Mouse (Mus musculus) cerebellum, postnatal 10 days (tissue): ENCODE data around the gene Cnpy1.

Experiments
- DNase-seq, 2 experiments: peaks; one replicate each; pipeline ENCODE4 v3.0.0; 2021; ENCODE audit warnings: mixed read lengths in 2 of 2

Gene Cnpy1

DNA sequence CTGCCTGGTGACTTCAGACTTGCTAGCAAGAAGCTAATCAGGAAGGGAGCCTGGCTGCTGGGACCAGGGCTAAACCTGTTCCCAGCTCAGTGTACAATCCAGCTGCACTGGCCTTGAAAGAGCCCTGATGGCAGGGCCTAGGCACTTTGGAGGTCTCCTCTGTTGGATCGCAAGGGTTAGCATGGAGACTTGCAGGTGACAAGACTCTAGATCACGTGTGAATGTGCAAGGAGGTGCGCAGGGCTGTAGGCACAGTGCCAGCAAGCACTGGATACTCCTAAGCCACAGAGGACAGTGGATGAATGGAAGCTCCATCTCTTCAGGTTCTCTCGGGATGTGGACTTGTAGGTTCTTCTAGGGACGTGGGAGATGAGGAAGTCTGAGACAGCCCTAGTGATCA is 6.7 kb downstream of the Cnpy1 start:
- peak in 1 of 2 experiments; percentile 40 for DNase-seq

DNA sequence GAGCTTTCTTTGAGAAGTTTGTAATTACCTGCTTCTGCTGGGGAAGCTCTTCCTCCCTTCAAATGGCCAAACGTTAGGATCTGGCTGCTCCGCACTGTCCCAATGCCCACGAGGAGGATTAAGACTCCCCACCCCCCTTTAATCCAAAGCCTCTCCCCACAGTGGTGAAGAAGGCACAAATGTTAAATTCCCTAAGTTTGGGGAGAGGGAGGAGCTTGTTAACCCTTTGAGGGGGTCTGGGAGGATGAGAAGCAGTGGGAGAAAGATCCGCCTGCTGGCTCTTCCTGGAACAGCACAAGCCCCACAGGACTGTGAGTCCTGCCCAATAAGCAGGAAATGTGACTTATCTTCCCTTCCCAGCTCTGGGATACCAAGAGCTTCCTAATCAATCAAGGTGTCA is 7.5 kb downstream of the Cnpy1 start:
- peak; percentile 80 to 84 for DNase-seq

DNA sequence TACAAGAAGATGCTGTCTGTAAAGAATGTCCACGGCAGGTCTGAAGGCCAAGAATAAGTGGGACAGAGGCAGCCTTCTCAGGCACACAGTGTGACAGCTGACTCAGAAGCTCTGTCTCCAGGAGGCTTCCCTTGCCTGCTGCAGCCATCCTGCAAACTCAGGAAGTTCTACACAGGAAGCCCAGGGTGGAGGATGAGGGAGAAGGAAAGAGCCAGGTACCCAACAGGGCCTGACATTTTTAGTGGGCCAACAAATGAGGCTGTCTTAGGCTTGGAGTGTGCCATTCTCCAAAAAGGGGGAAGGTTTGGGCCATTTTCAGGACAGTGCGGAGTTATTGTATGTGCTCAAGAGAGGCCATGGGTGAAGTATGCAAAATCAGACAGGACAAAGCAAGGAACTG is 7.9 kb downstream of the Cnpy1 start:
- DNase-seq: peak; percentile 78 to 79

DNA sequence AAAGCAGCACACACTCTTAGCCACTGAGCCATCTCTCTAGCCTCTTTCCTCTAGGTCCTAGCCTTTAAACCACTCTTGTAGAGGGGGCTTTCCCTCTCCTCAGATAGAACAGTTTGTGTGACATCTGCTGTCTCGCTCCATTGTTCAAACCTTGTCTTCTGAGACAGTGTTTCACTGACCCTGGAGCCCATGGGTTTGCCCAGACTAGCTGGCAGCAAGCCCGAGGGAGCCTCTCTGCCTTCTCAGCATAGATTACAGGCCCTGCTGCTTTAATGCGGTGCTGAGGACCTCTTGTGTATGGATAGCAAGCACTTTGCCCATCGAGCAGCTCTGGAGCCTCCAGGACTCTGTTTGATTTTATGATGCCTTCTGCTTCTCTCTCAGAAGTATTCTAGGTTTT is 8.6 kb downstream of the Cnpy1 start:
- peak; percentile 98 for DNase-seq

DNA sequence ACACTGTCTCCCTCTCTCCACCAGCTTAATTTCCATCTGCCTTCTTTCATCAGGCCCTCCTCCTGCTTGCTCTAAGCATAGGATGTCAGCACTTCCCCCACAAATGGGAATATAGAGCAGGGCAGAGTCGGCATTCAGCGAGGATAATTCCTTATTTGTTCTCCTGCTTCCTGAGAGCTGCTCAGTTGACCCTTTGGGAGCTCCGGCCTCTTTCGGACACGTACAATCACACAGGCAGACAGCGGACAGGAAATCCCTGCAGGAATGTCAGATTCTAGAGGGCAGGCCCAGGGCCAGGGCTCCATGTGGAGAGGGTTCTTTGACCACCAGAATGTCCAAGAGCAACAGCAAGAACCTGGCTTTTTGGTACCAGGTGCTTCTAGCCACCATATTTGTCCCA is 9.5 kb downstream of the Cnpy1 start:
- peak; percentile 52 to 53 for DNase-seq

DNA sequence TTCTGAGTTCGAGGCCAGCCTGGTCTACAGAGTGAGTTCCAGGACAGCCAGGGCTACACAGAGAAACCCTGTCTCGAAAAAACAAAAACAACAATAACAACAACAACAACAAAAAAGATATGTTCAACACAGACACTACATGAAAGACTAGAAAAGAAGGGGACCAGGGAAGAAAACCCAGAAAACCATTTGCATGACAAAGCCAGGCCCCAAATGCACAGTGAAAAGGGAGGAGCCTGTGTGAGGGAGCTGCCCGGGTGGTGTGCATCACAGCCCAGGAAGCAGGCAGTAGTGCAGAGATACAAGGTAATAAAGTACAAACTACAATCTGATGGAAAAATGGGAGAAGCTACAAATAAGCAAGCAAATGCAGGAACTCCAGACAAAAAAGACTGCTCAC is 13.5 kb downstream of the Cnpy1 start:
- DNase-seq: no peak

DNA sequence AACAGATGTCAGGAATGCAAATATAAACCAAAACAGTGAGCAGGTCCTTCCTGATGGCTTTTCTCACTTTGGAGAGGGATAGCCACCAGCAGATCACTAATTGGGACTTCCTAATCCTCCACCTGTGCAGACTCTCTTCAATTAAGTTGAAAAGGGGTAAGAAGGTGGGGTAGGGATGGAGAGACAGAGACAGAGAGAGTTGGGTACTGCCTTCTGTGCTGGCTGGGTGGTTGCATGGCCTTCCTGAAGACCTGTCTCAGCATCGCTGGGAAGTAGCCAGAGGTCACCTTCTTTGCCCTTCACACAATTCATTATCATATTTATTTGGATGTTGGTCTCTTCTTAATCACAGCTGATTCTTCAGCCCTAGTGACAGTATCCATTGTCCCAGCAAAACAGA is 26.0 kb downstream of the Cnpy1 start:
- DNase-seq: no peak

DNA sequence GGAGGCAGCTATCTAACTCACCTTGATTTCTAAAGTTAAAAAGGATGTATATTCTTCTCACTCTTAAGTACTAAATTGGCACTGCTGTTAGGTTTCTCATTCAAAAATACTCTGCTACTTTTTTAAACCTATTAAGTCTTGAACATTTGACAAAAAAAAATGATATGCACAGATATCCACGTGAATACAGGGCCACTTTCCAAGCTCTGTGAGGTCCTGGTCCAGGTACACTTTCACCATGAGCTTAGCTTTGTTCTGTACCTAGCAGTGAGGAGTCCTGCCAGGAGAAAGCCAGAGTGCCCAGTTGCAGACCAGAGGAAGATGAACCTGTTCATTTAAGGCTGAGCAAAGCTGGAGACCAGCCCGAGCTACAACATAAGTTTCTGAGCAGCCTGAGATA is 32.2 kb downstream of the Cnpy1 start:
- no peak for DNase-seq

DNA sequence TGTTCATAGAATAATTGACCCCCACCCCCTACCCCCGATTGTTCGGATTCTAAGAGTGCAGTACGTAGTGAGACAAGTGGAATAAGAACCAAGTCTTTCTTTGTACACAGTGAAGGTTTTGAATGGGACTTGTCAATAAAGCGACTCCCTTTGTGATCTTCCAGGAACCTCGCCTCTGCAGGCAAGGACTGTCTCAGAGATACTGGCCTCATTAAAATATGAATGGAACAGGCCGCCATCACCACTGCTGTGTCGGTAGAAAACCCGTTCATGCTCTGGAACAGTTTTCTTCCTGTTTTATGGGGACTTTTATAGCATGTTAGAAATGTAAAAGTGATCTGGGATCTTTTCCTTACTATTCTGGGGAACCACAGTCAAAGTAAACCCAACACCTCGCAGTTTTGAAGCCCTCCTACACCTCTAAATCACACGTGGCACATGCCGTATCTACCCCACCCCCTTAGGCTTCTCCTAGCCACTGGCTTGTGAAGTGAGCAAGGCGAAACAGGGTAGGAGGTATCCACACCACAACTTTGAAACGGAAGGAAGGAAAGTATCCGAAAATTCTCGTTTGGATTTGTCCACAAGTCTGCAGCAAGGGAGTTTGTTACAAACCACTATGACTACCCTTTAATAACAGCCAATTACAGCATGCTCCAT is 33.8 kb downstream of the Cnpy1 start:
- peak in 1 of 2 experiments; percentile 48 for DNase-seq

DNA sequence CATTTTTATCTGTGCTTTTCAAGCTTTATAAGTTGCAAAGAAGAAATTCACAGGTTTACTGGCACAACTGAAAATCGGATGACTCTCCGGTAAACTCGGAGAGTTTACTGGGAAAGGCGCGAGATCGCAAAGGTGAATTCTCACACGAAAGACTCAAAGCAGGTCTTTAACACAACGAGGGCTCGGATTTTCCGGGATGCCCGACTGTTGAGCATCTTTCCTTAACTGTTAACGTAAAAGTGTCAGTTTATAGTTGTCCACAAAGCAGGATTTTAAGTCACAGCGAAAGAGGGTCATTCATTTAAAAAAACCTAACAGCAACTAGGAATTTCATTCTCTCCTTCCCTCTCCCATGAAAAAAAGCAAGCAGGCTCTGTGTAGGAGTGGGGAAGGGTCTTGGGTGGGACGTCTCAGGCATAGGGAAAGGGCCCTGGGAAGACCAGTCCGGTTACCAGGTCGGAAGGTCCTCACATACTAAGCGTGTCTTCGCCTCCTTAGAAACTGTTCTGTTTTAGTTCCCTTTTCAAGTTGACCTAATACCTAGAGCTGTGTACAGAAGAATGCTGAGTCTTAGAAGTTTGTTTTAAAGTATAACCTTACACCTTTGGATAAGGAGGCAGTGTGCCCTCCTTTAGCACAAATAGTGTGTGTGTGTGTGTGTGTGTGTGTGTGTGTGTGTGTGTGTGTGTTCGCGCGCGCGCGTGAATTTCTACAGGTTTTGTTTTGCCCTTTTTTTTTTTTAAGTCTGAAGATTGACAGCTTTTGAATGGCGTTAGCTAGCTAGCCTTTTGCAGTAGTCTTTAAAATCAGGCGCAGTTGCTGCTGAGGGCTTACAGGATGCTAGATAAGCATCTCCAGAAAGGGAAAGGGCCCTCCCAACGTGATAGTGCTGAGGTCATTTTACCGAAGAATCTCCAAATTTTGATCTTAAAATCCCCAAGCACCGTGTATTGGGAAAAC is 34.7 kb downstream of the Cnpy1 start:
- peak; percentile 50 to 59 for DNase-seq

DNA sequence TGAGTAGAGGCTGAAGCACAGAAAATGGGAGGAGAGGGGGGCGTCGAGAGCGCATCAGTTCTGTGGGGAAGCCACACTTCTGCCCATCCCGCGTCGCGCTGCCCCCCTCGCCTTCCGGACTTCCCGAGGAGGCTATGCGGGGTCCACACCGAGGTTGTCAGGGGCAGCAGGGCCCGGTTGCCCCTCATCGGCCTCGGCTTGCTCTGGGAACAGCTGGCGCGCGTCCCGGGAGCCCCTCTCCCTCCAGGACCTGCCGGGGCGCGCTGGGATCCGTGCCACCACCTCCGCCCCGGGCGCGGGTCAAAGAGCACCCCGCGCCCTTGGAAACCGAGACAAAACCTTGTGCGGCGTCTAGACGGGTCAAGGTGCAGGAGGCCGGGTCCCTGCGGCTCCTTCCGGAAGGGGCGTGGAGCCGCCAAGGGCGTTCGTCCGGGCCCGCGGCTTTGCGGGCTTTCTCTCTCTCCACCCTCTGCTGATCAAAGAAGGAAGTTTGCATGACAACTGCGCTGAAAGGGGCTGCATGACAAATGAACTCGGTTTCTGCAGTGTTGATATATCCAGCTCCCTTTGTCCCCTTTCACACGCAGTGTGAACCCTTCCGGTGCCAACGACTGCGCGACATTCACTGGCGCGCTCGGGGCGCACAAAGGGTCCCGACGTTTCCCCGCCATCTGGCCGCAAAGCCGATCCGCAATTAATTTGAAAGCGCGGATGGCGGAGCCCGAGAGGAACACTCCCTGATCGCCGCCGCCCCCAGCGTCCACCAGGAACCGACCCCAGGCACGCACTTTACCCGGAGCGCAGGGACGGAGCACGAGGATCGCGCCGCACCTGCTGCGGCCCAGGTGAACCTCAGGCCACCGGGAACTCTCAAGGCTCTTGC is 35.8 kb downstream of the Cnpy1 start:
- DNase-seq: peak; percentile 88 to 91

DNA sequence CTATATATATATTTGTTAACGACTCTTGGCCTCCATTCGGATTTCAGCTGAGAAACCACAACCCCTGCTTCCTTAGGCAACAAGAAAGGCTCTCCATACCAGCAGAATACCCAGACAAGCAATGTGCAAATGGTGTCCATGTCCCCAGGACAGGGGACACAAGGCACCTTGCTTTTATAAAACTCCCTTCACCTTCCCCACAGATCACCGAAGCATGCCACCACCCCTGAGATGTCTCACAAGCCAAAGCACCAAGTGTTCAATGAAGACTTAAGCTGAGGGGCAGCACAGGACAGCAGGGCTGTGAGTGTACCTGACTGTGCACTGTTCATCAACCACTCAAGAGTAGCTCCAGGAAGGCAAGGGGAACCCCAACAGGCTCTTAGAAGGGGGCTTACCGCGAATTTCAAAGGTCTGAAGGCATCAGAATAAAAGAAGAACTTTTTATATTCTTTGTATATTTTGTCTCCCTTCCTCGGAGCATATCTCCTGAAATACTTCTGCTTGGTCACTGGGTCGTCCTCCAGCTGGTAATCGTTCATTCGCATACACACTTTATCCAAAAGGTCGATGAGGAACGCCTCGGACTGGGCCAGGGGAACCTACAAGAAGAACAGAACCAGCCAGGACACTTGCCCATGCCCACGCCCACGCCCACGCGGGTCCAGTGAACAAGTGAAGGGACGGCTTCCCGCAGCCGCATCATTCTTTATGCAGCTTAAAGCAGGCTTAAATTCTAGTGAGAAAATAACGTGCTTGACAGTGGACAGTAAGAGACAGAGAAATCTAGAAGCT is 36.7 kb downstream of the Cnpy1 start:
- peak; percentile 54 to 63 for DNase-seq

DNA sequence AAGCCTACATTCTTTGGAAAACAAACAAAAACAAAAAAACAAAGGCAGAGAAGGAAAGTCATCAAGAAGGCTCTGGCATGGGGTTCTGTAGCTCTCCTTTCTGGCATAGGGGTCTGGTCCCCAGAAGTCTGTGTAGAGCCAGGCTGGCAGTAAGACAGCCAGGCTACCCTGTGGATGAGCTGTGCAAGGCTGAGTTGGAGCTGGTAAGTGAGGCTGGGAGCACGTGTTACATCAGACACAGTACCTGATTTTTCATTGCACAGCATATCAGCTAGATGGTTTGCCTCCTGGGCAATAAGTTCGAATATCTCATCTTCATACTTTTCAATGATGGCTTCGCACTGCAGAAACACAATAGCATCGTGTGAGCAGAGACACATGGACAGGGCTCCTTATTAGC is 38.6 kb downstream of the Cnpy1 start:
- peak; percentile 48 to 52 for DNase-seq

DNA sequence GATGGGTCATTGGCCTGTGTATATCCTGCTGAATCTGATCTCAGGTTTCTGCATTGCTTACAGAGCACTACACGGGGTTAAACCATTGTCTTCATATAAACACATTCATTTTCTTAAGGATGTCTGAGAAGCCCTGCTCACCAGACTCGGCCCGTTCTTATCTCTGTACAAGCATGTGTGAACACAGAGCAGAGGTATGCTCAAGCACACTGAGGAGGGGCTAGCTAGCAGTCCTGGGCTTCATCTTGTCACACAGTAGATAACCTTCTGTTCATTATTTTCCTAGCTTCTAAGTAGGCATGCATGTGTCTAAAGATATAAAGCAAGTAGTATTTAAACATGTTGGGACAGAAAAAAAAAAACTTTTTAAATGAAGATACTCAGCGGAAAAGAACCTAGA is 39.2 kb downstream of the Cnpy1 start:
- no peak for DNase-seq

DNA sequence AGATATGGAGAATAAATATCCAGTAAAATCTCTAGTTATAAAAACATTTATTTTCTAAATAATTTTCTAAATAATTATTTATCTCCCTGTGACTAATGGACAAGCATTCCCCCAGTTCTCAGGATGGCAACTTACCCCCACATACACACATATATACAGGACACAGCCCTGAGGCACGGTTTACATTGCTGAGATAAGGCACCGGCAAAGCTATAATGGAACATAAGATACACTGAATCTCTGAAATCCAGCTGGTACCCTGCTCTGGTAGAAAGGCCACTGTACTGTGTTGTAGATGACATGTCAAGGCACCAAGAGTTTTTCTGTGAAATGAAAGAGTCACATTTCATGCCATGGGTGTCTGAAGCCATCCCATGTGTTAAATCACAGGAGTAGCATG is 40.9 kb downstream of the Cnpy1 start:
- DNase-seq: no peak

DNA sequence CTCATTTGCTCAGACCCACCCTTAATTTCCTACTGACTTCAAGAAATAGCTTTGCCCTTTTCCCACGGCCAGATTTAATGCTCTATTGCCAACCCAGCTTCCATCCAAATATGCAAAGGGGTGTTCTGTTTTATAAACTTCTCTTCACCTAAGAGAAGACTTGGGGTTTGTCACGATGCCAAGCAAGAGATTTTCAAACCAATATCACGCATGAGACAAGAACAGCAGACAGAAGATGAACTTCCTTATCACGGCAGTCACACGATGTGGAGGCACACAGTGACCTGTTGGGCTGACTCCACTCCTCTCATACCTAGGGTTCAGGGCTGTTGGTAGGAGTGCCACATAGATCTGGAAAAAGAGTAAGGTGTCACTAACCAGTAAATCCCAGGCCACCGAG is 42.5 kb downstream of the Cnpy1 start:
- no peak for DNase-seq

DNA sequence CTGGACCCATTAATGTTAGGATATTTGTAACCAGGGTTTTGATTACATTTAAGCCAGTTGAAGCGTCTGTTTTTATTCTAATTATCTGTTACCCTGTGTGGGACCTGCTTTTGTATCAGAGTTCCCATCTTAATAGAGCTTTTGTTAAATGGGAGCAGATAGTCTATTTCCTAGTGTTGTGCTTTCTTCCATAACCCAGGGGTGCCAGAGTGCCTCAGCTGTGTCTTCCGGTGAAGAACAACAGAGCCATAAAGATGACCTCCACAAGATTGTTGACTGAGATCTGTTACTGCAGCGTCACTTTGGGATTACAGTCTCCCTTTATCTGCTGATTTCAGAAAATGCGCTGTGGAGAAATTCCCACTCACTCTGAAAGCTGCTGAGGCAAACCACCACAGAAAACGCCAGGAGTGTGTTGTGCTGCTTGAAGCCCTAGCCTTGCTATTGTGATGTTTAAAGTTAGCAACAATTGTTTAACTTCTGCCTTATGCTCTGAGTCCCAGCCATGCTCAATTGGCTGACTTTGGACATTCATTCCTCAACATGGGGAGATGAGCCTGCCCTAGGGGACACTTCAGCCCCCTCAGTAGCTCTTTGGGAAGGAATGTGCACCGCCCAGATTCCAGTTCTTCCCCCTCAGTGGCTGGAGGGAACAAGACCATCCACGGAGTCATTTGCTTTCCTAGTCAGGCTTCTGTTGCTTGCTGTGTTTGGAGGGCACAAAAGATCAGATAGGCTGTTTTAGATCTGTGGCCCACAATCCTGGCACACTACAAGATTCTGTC is 46.3 kb downstream of the Cnpy1 start:
- no peak for DNase-seq

DNA sequence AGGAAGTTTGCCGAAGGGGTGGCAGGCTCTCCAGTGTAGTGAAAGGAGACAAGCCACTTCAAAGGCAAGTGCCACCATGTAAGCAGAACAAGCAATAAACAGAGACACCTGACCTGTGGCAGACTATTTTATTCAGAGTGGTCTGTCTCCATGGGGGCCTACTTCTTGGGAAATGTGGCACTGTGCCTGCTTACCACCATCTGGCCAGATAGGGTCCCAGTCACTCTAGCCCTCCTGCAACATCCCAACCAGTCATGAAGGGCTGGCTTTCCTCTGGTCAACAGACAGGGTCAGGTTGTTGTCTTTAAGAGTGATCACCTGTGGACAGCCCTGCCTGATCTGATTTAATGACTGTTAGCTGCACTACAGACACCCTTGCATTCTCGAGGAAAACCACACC is 50.1 kb downstream of the Cnpy1 start:
- peak; percentile 55 to 57 for DNase-seq

DNA sequence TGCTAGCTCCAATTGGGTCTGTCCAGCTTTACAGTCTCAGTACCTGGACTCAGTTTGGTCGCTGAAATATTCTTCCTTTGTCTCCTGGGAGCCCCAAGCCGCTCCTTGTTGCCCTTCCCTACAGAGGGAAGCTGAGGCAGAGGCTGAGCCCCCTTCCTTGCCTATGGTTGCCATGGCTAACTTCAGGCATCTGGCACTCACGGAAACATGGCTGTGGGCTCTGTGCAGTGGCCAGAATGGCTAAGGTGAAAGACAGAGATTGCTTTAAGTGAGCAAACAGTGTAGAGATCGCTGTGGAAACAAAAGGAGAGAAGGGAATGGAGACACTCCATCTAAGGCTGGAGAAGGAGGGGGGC is 53.5 kb downstream of the Cnpy1 start:
- no peak for DNase-seq

DNA sequence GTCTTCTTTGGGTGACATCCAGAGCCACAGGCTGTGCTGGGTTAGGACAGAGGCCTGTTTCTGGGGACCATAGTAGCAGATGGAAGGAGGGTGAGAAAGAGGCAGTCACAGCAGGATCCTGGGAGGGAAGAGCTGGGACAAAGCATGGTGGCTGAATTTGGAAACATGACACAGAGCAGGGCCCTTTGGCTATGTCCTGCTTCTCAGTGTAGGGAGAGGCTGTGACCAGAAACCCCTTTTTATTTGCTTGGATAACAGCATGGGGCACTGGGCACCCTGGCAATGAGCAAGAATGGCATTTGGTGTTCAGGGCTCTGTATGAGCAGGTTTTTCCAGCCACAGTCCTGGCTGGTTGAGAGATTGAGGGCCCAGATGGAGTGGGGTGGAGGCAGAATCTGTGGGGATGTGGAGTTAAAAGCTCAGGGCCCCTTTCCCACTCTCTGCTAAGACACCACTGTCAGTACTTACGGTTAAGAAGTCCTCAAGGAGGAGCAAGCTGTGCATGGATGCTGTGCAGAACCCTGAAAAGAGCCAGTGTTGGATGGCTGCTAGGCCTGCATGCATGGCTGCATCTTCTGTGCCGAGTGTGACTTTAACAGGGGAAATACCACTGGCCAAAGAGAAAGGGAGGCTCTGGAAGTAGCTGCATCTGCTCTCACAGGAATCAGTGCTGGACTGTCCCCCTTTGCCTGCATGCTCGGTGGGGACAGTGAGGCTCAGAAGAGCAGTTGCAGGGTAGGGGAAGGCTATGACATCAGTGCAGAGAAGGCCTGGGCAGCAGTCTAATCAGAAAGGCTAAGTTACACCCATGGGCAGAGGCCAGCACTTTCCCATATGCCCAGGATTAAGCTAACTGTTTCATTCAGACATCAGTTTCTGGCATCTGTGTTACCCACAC is 54.2 kb downstream of the Cnpy1 start:
- DNase-seq: peak; percentile 62 to 73
